Mouse (Mus musculus) stomach, embryonic 16.5 days (tissue): ENCODE results near the gene Ankfn1. TPM values are rescaled to one million over a fixed set of nuclear protein-coding genes. Genes with fewer than 3 reads are reported as not detected.

Source experiments
- ATAC-seq: fragments of 200-750 bp; cut with Nextera tagmentation; 2 replicates; pipeline ENCODE4 v1.8.0; 2017; ENCODE audit warnings: moderate number of reproducible peaks, moderate TSS enrichment; ENCODE audit not compliant: insufficient read depth, low FRiP score
- H3K27ac ChIP-seq: fragments of 300-500 bp; sonication (generic); 2 replicates; pipeline ENCODE4 v1.5.1; 2014; ENCODE audit warnings: low read length
- H3K27me3 ChIP-seq: fragments of 300-500 bp; sonication (generic); 2 replicates; pipeline ENCODE4 v1.6.1; 2014; ENCODE audit warnings: low read length, control low read depth, mixed read lengths; ENCODE audit not compliant: control insufficient read depth, insufficient read depth
- H3K36me3 ChIP-seq: fragments of 300-500 bp; sonication (generic); 2 replicates; pipeline ENCODE4 v1.6.1; 2014; ENCODE audit warnings: low read length; ENCODE audit not compliant: control insufficient read depth, insufficient read depth
- H3K4me1 ChIP-seq: fragments of 300-500 bp; sonication (generic); 2 replicates; pipeline ENCODE4 v1.6.1; 2014; ENCODE audit warnings: low read length, control low read depth, mixed read lengths; ENCODE audit not compliant: control insufficient read depth, insufficient read depth
- H3K4me2 ChIP-seq: fragments of 300-500 bp; sonication (generic); 2 replicates; pipeline ENCODE4 v1.6.1; 2014; ENCODE audit warnings: low read depth, low read length, mixed read lengths
- H3K4me3 ChIP-seq: fragments of 300-500 bp; sonication (generic); replicated peaks from 2 replicates; pipeline ENCODE4 v1.5.1; 2014; ENCODE audit warnings: mild to moderate bottlenecking, low read length
- H3K9ac ChIP-seq: fragments of 300-500 bp; sonication (generic); 2 replicates; pipeline ENCODE4 v1.6.1; 2014; ENCODE audit warnings: low read length
- H3K9me3 ChIP-seq: fragments of 300-500 bp; sonication (generic); replicated peaks from 2 replicates; pipeline ENCODE4 v1.6.1; 2016; ENCODE audit warnings: low read length, control low read depth; ENCODE audit not compliant: control insufficient read depth
- WGBS: fragments of 180-500 bp; shearing (Covaris S2); extraction: QIAGEN DNeasy Blood & Tissue Kit; methylation state at CpG from one replicate; pipeline ENCODE4 v1.1.7; 2014; 5-methylcytosine and 5-hydroxymethylcytosine counted together
- polyA plus RNA-seq: library from polyadenylated mRNA; unstranded; fragments of >200 nt; fragmentation: Nextera tagmentation; extraction: Ambion mirVana; gene quantifications from 2 replicates; pipeline ENCODE4 v1.2.1, GENCODE M21; 2015

Gene Ankfn1
- polyA plus RNA-seq, 1 experiment from 2014 or later, result 0.27 TPM

DNA sequence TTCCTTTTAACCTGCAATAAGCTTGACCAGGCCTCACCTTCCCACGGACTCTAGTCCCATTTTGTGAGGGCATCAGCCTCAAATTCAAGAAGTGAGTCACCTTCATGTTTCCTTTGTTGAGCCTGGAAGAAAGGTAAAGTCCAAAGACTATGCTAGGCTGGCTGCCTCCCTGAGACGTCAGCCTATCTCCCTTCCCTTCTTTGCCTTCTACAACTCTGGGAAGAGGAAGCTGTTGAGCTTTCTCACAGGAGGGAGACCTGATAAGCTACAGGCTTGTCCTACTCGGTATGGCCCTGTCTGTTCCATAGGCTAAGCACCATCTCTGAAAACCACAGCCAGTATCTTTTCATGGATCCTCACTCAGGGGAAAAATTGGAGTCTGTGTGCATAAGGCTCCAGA, 2.5 kb downstream of the Ankfn1 start:
- Histone ChIP-seq H3K9me3 (no peaks in the 10 kb centered on the region), H3K4me1 (no peaks in the 10 kb centered on the region), H3K4me3 (no peak overlapping the region), H3K9ac (no peak overlapping the region), H3K27ac (no peak overlapping the region), H3K27me3 (no peaks in the 10 kb centered on the region), H3K36me3 (no peaks in the 10 kb centered on the region), H3K4me2 (no peak overlapping the region)
- WGBS, result 66% methylated on average over 3 of the region's 3 CpGs
- ATAC-seq, result no peak

DNA sequence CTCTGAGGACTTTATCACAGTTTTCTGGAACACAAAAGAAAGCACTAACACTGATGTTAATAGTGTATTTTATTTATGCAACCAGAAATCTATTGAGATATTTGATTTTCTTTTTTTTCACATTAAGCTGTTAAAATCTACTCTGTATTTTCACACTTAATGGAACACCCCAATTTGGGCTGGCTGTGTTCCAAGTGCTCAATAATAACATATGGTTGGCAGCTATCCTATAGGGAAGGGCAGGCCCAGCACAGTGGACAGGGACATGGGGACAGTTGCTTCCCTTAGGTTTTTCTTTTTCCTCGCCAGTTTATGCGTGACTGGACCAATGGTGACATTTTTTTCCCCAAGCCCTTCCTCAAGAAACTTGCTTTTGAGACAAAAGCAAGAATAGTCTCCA, 4.5 kb downstream of the Ankfn1 start:
- Histone ChIP-seq H3K27ac (no peak overlapping the region), H3K9me3 (no peaks in the 10 kb centered on the region), H3K4me3 (no peak overlapping the region), H3K9ac (no peak overlapping the region), H3K36me3 (no peaks in the 10 kb centered on the region), H3K4me1 (no peaks in the 10 kb centered on the region), H3K4me2 (no peak overlapping the region), H3K27me3 (no peaks in the 10 kb centered on the region)
- 79% methylated on average over 2 of the region's 2 CpGs for WGBS
- ATAC-seq, result no peak

DNA sequence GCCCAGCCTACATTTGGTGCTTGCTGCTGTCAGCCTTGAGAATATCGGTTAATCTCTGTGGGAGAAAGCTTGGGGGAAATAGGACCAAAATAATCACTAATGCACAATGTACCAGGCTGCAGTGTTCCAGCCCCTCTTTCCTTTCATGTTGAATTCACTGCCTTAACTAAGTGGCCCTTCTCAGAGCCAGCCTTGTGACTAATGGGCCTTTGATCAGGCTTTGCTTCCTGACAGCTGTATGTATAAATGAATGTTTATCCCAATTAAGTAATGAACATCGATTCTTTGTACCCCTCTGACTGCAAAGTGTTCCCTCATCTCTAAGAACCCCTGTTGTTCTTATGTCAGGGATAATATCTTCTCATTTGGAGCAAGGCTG, 11.7 kb downstream of the Ankfn1 start:
- H3K4me3 ChIP-seq, result no peak overlapping the region
- no peak overlapping the region for H3K27ac ChIP-seq
- H3K9me3 ChIP-seq, result no peaks in the 10 kb centered on the region
- 72% methylated on average over 2 of the region's 2 CpGs for WGBS
- no peaks in the 10 kb centered on the region for H3K27me3 ChIP-seq
- H3K9ac ChIP-seq, result no peak overlapping the region
- H3K4me1 ChIP-seq, result no peaks in the 10 kb centered on the region
- no peak for ATAC-seq
- no peaks in the 10 kb centered on the region for H3K36me3 ChIP-seq
- H3K4me2 ChIP-seq, result no peak overlapping the region

DNA sequence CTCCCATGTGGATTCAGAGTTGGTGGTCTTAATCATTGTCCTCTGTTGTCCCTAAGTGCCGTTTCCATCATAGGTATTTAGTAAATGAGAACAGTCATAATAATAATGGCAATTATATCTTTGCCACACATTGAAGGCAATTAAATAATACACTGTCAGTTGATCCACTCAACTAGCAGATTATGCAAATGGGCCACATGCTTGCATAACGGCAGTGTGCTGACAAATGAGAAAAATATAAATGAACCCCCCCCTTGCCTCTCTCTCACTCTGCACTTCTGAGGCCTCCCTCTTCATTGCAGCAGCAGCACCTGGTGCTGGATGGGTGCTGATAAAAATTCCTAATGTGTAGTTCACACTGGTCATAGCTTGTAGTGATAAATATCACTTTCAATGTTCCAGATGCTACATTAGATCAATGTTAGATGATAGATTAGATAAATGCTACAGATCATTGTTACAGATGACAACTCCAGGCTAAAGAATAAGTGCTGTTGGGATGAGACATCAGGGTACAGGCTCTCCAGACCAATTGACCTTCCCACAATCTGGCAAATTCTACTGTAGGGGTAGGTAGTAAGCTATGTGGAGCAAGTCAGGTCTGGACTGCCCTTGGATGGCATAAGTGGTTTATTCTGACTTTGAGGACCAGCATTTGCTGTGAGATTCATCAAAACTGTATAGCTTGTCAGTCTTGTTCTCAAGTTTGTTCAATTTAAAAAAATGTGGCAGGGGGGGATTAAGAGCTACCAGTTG, 12.3 kb downstream of the Ankfn1 start:
- Histone ChIP-seq H3K9ac (no peak overlapping the region), H3K4me2 (no peak overlapping the region), H3K4me3 (no peak overlapping the region), H3K27ac (no peak overlapping the region), H3K4me1 (no peaks in the 10 kb centered on the region), H3K36me3 (no peaks in the 10 kb centered on the region), H3K27me3 (no peaks in the 10 kb centered on the region), H3K9me3 (no peaks in the 10 kb centered on the region)
- WGBS, result 69% methylated on average over 2 of the region's 2 CpGs
- no peak for ATAC-seq

DNA sequence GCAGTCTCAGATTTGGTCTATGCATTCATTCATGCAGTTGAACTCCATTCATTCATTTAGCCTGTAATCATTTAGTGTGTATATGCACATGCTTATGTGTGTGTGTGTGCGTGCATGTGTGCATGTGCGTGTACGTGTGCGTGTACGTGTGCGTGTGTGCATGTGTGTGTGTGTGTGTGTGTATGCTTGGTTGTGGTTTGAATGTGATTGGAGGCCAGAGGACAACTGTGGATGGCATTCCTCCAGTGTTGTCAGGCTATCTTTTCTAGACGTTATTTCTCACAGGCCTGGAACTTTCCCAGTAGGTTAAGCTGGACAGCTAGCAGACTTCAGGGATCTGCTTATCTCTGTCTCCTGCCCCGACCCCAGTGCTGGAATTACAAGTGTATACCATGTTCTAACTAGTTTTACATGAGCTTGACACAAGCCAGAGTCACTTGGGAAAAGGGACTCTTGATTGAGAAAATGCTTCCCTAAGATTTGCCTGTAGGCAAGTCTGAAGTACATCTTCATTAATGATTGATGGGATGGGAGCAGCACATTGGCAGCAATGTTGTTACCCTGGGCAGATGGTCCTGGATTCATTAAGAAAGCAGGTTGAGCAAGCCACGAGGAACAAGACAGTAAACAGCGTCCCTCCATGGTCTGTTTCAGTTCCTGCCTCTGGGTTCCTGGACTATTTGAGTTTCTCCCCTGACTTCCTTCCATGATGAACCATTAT, 43.3 kb downstream of the Ankfn1 start:
- Histone ChIP-seq H3K27me3 (no peaks in the 10 kb centered on the region), H3K4me2 (no peak overlapping the region), H3K36me3 (no peaks in the 10 kb centered on the region), H3K4me1 (no peaks in the 10 kb centered on the region), H3K9me3 (no peaks in the 10 kb centered on the region), H3K4me3 (no peak overlapping the region), H3K9ac (no peak overlapping the region), H3K27ac (no peak overlapping the region)
- WGBS, result 74% methylated on average over 10 of the region's 10 CpGs
- ATAC-seq, result no peak

DNA sequence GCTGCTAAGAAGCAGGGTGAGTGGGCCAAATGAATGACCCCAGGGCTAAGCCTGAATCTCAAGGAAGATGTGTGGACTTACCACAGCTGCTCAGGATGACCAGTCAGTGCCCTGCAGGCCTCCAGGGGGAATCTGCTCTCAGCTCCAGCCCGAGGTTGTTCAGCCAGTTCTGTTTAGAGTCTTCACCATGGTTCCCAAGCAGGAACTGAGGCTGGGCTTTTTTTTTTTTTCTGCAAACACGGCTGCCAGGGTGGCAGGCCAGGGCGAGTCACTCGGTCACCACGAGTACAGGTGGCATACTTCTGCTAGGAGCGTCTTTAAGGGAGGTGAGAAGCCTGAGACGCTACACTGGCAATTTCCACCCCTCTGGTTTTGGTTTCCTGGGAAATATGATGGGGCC, 43.9 kb downstream of the Ankfn1 start:
- Histone ChIP-seq H3K27ac (no peak overlapping the region), H3K4me1 (no peaks in the 10 kb centered on the region), H3K9me3 (no peaks in the 10 kb centered on the region), H3K4me3 (no peak overlapping the region), H3K9ac (no peak overlapping the region), H3K27me3 (no peaks in the 10 kb centered on the region), H3K36me3 (no peaks in the 10 kb centered on the region), H3K4me2 (no peak overlapping the region)
- no peak for ATAC-seq
- WGBS, result 68% methylated on average over 7 of the region's 7 CpGs

DNA sequence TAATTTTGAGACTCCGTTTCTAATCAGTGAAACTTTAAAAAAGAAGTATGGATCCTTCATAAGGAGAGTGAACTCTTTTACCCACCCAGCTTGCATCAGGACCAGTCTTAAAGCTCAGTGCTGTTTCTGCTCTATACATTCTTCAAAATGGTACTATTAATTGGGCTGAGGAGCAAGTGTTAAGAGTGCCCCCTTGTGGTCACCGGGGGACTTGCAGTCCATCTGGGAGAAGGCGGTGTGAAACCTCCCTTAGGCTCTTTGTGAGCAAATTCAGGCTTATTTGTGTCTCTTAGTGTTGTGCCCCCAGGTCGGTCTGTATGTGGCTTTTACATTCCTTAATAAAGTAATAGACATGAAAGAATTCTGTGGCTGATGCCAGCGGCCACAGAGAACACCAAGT, 56.6 kb downstream of the Ankfn1 start:
- no peak for ATAC-seq
- WGBS, result 17% methylated on average over 5 of the region's 5 CpGs
- peaks cover 3% of the 10 kb centered on the region; the same call in 1 of the 2 replicates for H3K9me3 ChIP-seq
- H3K4me2 ChIP-seq, result no peak overlapping the region
- no peaks in the 10 kb centered on the region for H3K4me1 ChIP-seq
- no peaks in the 10 kb centered on the region for H3K36me3 ChIP-seq
- H3K27ac ChIP-seq, result no peak overlapping the region
- no peaks in the 10 kb centered on the region for H3K27me3 ChIP-seq
- no peak overlapping the region for H3K4me3 ChIP-seq
- no peak overlapping the region for H3K9ac ChIP-seq

DNA sequence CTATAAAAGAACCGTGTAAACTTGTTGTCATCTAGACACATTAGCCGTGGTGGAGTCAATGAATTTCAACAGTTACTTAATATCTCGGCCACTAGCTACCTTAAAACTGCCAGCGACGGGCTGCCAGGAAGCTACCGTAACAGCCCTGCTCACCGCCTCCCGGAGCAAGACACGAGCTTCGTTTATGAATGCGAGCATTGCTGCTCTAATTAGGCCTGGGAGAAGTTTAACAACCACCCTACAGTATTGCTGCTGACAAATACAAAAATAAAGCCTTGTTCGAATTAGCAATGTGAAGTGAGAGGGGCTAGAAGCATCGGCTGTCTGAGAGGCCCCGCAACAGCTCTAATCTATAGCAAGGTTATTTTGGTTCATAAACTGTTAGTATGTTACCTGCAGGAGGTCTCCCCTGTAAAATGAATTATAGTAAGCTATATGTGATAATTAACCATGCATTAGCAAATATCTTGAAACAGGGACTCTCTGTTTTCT, 58.9 kb downstream of the Ankfn1 start:
- no peaks in the 10 kb centered on the region for H3K9me3 ChIP-seq
- no peak for ATAC-seq
- H3K4me2 ChIP-seq, result no peak overlapping the region
- H3K4me3 ChIP-seq, result no peak overlapping the region
- H3K9ac ChIP-seq, result no peak overlapping the region
- 77% methylated on average over 14 of the region's 14 CpGs for WGBS
- no peaks in the 10 kb centered on the region for H3K4me1 ChIP-seq
- no peaks in the 10 kb centered on the region for H3K27me3 ChIP-seq
- H3K27ac ChIP-seq, result no peak overlapping the region
- no peaks in the 10 kb centered on the region for H3K36me3 ChIP-seq

DNA sequence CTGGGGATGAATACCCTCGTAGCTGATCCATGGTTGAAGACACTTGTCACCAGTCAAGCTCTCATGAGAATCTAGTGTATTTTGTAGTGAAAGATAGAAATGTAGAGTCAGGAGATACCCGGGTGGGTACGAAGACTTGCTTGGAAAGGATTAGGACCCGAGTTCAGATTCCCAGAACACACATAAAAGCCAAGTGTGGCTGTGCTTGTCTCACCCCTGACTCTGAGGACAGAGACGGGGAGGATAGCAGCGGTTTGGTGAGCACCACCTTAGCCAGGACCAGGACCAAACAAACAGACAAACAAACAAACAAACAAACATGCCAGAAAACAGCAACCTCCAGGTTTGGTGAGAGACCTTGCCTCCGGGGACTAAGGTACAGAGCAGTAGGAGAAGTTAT, 61.1 kb downstream of the Ankfn1 start:
- no peak for ATAC-seq
- WGBS, result 86% methylated on average over 7 of the region's 7 CpGs
- Histone ChIP-seq H3K4me1 (no peaks in the 10 kb centered on the region), H3K4me3 (no peak overlapping the region), H3K27me3 (no peaks in the 10 kb centered on the region), H3K9me3 (no peaks in the 10 kb centered on the region), H3K36me3 (no peaks in the 10 kb centered on the region), H3K9ac (no peak overlapping the region), H3K4me2 (no peak overlapping the region), H3K27ac (no peak overlapping the region)
